12 mouse cellular contexts compared by ENCODE assay signal in genomic region chr12:73591625-73592024, GRCm38 (mm10). TPM values are rescaled to one million over a fixed set of nuclear protein-coding genes. Genes with fewer than 3 reads are reported as not detected.
DNase-seq lines count a peak whose midpoint lies in the region; ATAC-seq and TF ChIP-seq lines count a peak whose summit lies in the region.
"Had no signal": no experiment of that assay in that cellular context is flagged by ENCODE, and none has a peak within 500 bp of the region (broad histone marks: within the 10 kb centered on the region; RNA-seq: fewer than 3 reads in every experiment).

No protein-coding gene starts in this region.

- no peak for TF ChIP-seq POLR2A in limb, embryonic 14.5 days (IDR thresholded peaks at IDR 0.05; ENCODE audit: borderline replicate concordance, extremely low read depth, insufficient read depth, insufficient read length)

- H3K4me2 ChIP-seq in limb, embryonic 14.5 days (replicated peaks; ENCODE audit: low read depth, low read length, severe bottlenecking), result no peak overlapping the region
- H3K4me2 ChIP-seq: limb, embryonic 13.5 days had no signal

- H3K27ac ChIP-seq in limb, embryonic 14.5 days (replicated peaks; ENCODE audit: low read depth, low read length), result no peak overlapping the region
- H3K27ac ChIP-seq in limb, embryonic 10.5 days, result no peak overlapping the region
- H3K27ac ChIP-seq: forebrain, embryonic 10.5 days; limb, embryonic 13.5 days had no signal

- peak; percentile 41 for DNase-seq in limb, embryonic 14.5 days (ENCODE audit: low spot score)
- no peak for DNase-seq in limb, embryonic 10.5 days (ENCODE audit: low spot score)
- DNase-seq in heart, adult 9 months (ENCODE audit: low spot score in 2 of 2), result peak; percentile 85 to 89
- DNase-seq in kidney, adult 8-10 months, result peak; percentile 69 to 75
- DNase-seq in lung, postnatal 36 days, result peak; percentile 90
- no peak for DNase-seq in urinary bladder, postnatal 10 days (ENCODE audit: low spot score)
- DNase-seq in thymus, postnatal 36 days, result no peak
- DNase-seq in left cerebral cortex, postnatal 14 days (ENCODE audit: low spot score in 2 of 2), result no peak

- no peak overlapping the region for H3K4me3 ChIP-seq in limb, embryonic 14.5 days (replicated peaks; ENCODE audit: low read length)
- H3K4me3 ChIP-seq in limb, embryonic 10.5 days, result no peak overlapping the region
- H3K4me3 ChIP-seq: forebrain, embryonic 10.5 days; limb, embryonic 13.5 days had no signal

- H3K9me3 ChIP-seq in limb, embryonic 14.5 days (ENCODE audit: control insufficient read depth, low read length), result no peaks in the 10 kb centered on the region
- H3K9me3 ChIP-seq in limb, embryonic 10.5 days (replicated peaks), result no peaks in the 10 kb centered on the region
- H3K9me3 ChIP-seq: forebrain, embryonic 10.5 days; limb, embryonic 13.5 days had no signal

- H3K27me3 ChIP-seq in limb, embryonic 14.5 days (ENCODE audit: control insufficient read depth, insufficient read depth, low read length), result no peaks in the 10 kb centered on the region
- H3K27me3 ChIP-seq in limb, embryonic 10.5 days (ENCODE audit: low read depth, poor library complexity, severe bottlenecking), result peaks cover 25% of the 10 kb centered on the region

- intact Hi-C loops in left cerebral cortex, postnatal 14 days (cut with DNase I), result no loop called here

- H3K9ac ChIP-seq in limb, embryonic 14.5 days (ENCODE audit: low read depth, low read length, severe bottlenecking), result no peak overlapping the region
- H3K9ac ChIP-seq: limb, embryonic 13.5 days had no signal

- no peak for ATAC-seq in limb, embryonic 14.5 days (ENCODE audit: low FRiP score, low read depth)
- ATAC-seq: midbrain, embryonic 16.5 days had no signal

- 75% methylated on average over 7 of the region's 11 CpGs for WGBS in limb, embryonic 14.5 days
- WGBS in limb, embryonic 10.5 days, result 68% methylated on average over 11 of the region's 11 CpGs

- H3K36me3 ChIP-seq in limb, embryonic 14.5 days (ENCODE audit: control insufficient read depth, insufficient read depth, low read length), result no peaks in the 10 kb centered on the region
- H3K36me3 ChIP-seq in limb, embryonic 10.5 days, result no peaks in the 10 kb centered on the region
- H3K36me3 ChIP-seq: forebrain, embryonic 10.5 days; limb, embryonic 13.5 days had no signal

- no peaks in the 10 kb centered on the region for H3K4me1 ChIP-seq in limb, embryonic 14.5 days (ENCODE audit: control insufficient read depth, insufficient read depth, low read length)
- H3K4me1 ChIP-seq in limb, embryonic 10.5 days, result peaks cover 15% of the 10 kb centered on the region
- H3K4me1 ChIP-seq: forebrain, embryonic 10.5 days; limb, embryonic 13.5 days had no signal

RNA-seq across cellular contexts. Expression of gene Prkch, which starts 7.0 kb away (rescaled TPM):
- 7.6 and 9.3 TPM in 2 replicates for polyA plus RNA-seq in limb, embryonic 14.5 days (2012; rRNA removed)
- 17.2 and 17.9 TPM in 2 replicates for polyA plus RNA-seq in limb, embryonic 14.5 days (2014; fragmentation: Nextera tagmentation; extraction: Ambion mirVana)
- 6.4 and 7.4 TPM in 2 replicates for polyA plus RNA-seq in limb, embryonic 10.5 days (2016; fragmentation: Nextera tagmentation; extraction: Ambion mirVana)
- 1 to 10 TPM; 4.2 to 4.5 TPM for total RNA-seq in left cerebral cortex, postnatal 14 days (2021)

RNA-seq across cellular contexts. Expression of gene Tmem30b, which starts 45.4 kb away (rescaled TPM):
- polyA plus RNA-seq in limb, embryonic 14.5 days (2012; rRNA removed), result 13.8 and 19.8 TPM in 2 replicates
- polyA plus RNA-seq in limb, embryonic 14.5 days (2014; fragmentation: Nextera tagmentation; extraction: Ambion mirVana), result 16.9 and 17.0 TPM in 2 replicates
- polyA plus RNA-seq in limb, embryonic 10.5 days (2016; fragmentation: Nextera tagmentation; extraction: Ambion mirVana), result 9.1 and 15.7 TPM in 2 replicates
- total RNA-seq in left cerebral cortex, postnatal 14 days (2021), result under 1 TPM; 0.17 to 0.20 TPM
- total RNA-seq: CH12.LX had no signal

Comparison
In these comparisons a context has a peak if more than half of its experiments do, and no peak if none do; other contexts are left out.
1. DNase-seq: peak in limb, embryonic 14.5 days (single experiment), heart, adult 9 months (2 of 2), kidney, adult 8-10 months (2 of 2) and lung, postnatal 36 days (single experiment); none in limb, embryonic 10.5 days (single experiment), urinary bladder, postnatal 10 days (single experiment), thymus, postnatal 36 days (0 of 2) and left cerebral cortex, postnatal 14 days (0 of 2).